8 mouse cellular contexts compared by ENCODE assay signal in genomic region chr4:126131290-126132121, GRCm38 (mm10). TPM values are rescaled to one million over a fixed set of nuclear protein-coding genes. Genes with fewer than 3 reads are reported as not detected.
DNase-seq lines count a peak whose midpoint lies in the region; ATAC-seq lines count a peak whose summit lies in the region.

No protein-coding gene starts in this region.

- H3K9ac ChIP-seq in liver, embryonic 12.5 days, result no peak overlapping the region

- intact Hi-C loops in heart, postnatal 10 days (cut with DNase I), result no loop called here

- no peak overlapping the region for H3K4me2 ChIP-seq in liver, embryonic 12.5 days

- H3K4me3 ChIP-seq in liver, embryonic 12.5 days, result no peak overlapping the region

- DNase-seq in liver, result no peak
- DNase-seq in embryo, embryonic 11 days, result peak; percentile 66
- peak; percentile 63 to 64 for DNase-seq in heart, postnatal 10 days
- peak; percentile 37 to 69 for DNase-seq in kidney, postnatal 4 days
- DNase-seq in lung, postnatal 25 days (ENCODE audit: low spot score), result peak; percentile 80
- DNase-seq in skeletal muscle tissue, adult 2 months (ENCODE audit: low read depth, low spot score), result peak; percentile 64
- no peak for DNase-seq in natural killer cell, adult 2 months (ENCODE audit: low spot score in 2 of 2)

- ATAC-seq in liver, embryonic 12.5 days, result no peak

- peaks cover 15% of the 10 kb centered on the region for H3K4me1 ChIP-seq in liver, embryonic 12.5 days

- no peaks in the 10 kb centered on the region for H3K27me3 ChIP-seq in liver, embryonic 12.5 days (replicated peaks)

- H3K36me3 ChIP-seq in liver, embryonic 12.5 days, result peaks cover 65% of the 10 kb centered on the region

- peak overlapping the region; percentile 38; the same call in 1 of the 2 replicates for H3K27ac ChIP-seq in liver, embryonic 12.5 days

- WGBS in liver, embryonic 12.5 days (ENCODE audit: insufficient replicate concordance), result 53% methylated on average over 10 of the region's 10 CpGs

- no peaks in the 10 kb centered on the region for H3K9me3 ChIP-seq in liver, embryonic 12.5 days (replicated peaks)

RNA-seq across cellular contexts. Expression of gene Eva1b, which starts 16.0 kb away (rescaled TPM):
- 19.3 and 19.5 TPM in 2 replicates for polyA plus RNA-seq in liver, embryonic 12.5 days (2016; fragmentation: Nextera tagmentation; extraction: Ambion mirVana)
- 10 to 100 TPM; 36.3 to 37.0 TPM for total RNA-seq in heart, postnatal 10 days (2021)

RNA-seq across cellular contexts. Expression of gene Stk40, which starts 27.7 kb away (rescaled TPM):
- 22.4 and 23.0 TPM in 2 replicates for polyA plus RNA-seq in liver, embryonic 12.5 days (2016; fragmentation: Nextera tagmentation; extraction: Ambion mirVana)
- 10 to 100 TPM; 22.8 to 32.7 TPM for total RNA-seq in heart, postnatal 10 days (2021)

RNA-seq across cellular contexts. Expression of gene Sh3d21, which starts 31.8 kb away (rescaled TPM):
- polyA plus RNA-seq in liver, embryonic 12.5 days (2016; fragmentation: Nextera tagmentation; extraction: Ambion mirVana), result 1.3 and 1.6 TPM in 2 replicates
- total RNA-seq in heart, postnatal 10 days (2021), result 1 to 10 TPM; 2.1 to 2.7 TPM

RNA-seq across cellular contexts. Expression of gene Lsm10, which starts 35.1 kb away (rescaled TPM):
- 34.5 and 36.7 TPM in 2 replicates for polyA plus RNA-seq in liver, embryonic 12.5 days (2016; fragmentation: Nextera tagmentation; extraction: Ambion mirVana)
- 10 to 100 TPM; 11.0 to 14.3 TPM for total RNA-seq in heart, postnatal 10 days (2021)

Comparison
In these comparisons a context has a peak if more than half of its experiments do, and no peak if none do; other contexts are left out.
1. DNase-seq: peak in embryo, embryonic 11 days (single experiment), heart, postnatal 10 days (2 of 2), kidney, postnatal 4 days (2 of 2), lung, postnatal 25 days (single experiment) and skeletal muscle tissue, adult 2 months (single experiment); none in liver (single experiment) and natural killer cell, adult 2 months (0 of 2).